Mouse (Mus musculus) lung, adult 2 months (tissue): Measurements from ENCODE around the gene Hinfp.

Source experiments
- CTCF ChIP-seq: fragments of 200-500 bp; IDR thresholded peaks from 2 replicates; pipeline ENCODE4 v1.5.1; 2011; ENCODE audit warnings: mild to moderate bottlenecking, low read length, control low read depth; ENCODE audit not compliant: insufficient read depth
- POLR2A ChIP-seq: fragments of 200-500 bp; IDR thresholded peaks from 2 replicates; pipeline ENCODE4 v1.6.1; 2011; ENCODE audit warnings: low read depth, mild to moderate bottlenecking, control low read depth, low read length, borderline replicate concordance; ENCODE audit errors: extremely low read depth

GRCm38 (mm10) chr9:44320799-44321133 is 15.3 kb upstream of the Hinfp start:
- TF ChIP-seq CTCF (no peak), POLR2A (no peak)
